29 mouse cellular contexts compared by ENCODE assay signal in the genomic region with DNA sequence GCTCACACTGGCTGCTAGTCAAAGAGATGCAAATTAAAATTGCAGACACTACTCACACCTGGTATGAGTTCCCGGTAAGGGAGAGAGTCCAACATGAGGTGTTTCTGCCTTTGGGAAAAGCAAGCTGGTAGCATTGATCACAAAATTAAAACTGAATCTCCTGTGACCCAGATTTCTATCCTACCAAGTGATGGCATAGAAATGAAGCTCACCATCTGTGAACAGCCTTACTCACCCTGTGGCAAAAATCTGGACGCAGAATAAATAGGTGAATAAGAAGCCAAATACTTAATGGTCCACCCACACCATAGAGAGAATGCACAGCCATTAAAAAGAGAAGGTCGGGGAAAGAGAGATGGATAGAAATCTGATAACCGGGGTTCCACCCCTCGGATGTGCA.
DNase-seq lines count a peak whose midpoint lies in the region; ATAC-seq and TF ChIP-seq lines count a peak whose summit lies in the region.
"Had no signal": no experiment of that assay in that cellular context is flagged by ENCODE, and none has a peak within 500 bp of the region (broad histone marks: within the 10 kb centered on the region; RNA-seq: fewer than 3 reads in every experiment).

No protein-coding gene starts in this region.

- DNase-seq in cerebellum, adult 11 months: peak; percentile 40
- DNase-seq in cerebellum, postnatal 4 days (ENCODE audit: low spot score in 2 of 2): no peak
- DNase-seq in brain, adult 2 months (ENCODE audit: low read depth, low spot score): peak; percentile 92
- DNase-seq in cerebellum, adult 2 months: peak; percentile 55 to 86
- peak; percentile 79 for DNase-seq in cerebellum, adult 9-11 months
- no peak for DNase-seq in gastrocnemius, adult 18-20 months (ENCODE audit: low spot score)
- DNase-seq in layer of hippocampus, postnatal 10 days (ENCODE audit: low spot score in 2 of 2): no peak
- DNase-seq: adrenal gland, postnatal 10 days; adrenal gland, postnatal 36 days; B cell, adult 2 months; embryo, embryonic 11 days; gastrocnemius, postnatal 25 days; heart, adult 2 months; kidney, adult 2 months had no signal

- ATAC-seq in kidney, embryonic 14.5 days (ENCODE audit: low FRiP score, low TSS enrichment): no peak
- ATAC-seq: forebrain, embryonic 13.5 days; forebrain, embryonic 16.5 days; intestine, postnatal 0 days; Patski had no signal

- no peak for TF ChIP-seq CTCF in cerebellum, adult 2 months (IDR thresholded peaks at IDR 0.05; ENCODE audit: borderline replicate concordance, insufficient read depth, low read depth, low read length)

- H3K4me1 ChIP-seq in cerebellum, adult 2 months (ENCODE audit: control insufficient read depth, insufficient read depth, low read length): peaks cover 38% of the 10 kb centered on the region
- H3K4me1 ChIP-seq in kidney, embryonic 14.5 days (ENCODE audit: control insufficient read depth, insufficient read depth, low read length): no peaks in the 10 kb centered on the region
- H3K4me1 ChIP-seq: embryonic facial prominence, embryonic 10.5 days; embryonic facial prominence, embryonic 13.5 days; heart, embryonic 10.5 days; hindbrain, embryonic 12.5 days; kidney, embryonic 15.5 days had no signal

- no peaks in the 10 kb centered on the region for H3K27me3 ChIP-seq in cerebellum, adult 2 months (ENCODE audit: control insufficient read depth, insufficient read depth, low read length)
- no peaks in the 10 kb centered on the region for H3K27me3 ChIP-seq in kidney, embryonic 14.5 days (ENCODE audit: control insufficient read depth, insufficient read depth, low read length)
- H3K27me3 ChIP-seq: CH12.LX; embryonic facial prominence, embryonic 13.5 days; forebrain, embryonic 13.5 days; heart, embryonic 13.5 days; hindbrain, embryonic 12.5 days; hindbrain, embryonic 15.5 days; kidney, embryonic 15.5 days; Patski had no signal

- H3K27ac ChIP-seq in cerebellum, adult 2 months (ENCODE audit: insufficient read depth, low read length): peak overlapping the region; percentile 98
- no peak overlapping the region for H3K27ac ChIP-seq in kidney, embryonic 14.5 days (ENCODE audit: low read depth, low read length)
- H3K27ac ChIP-seq: embryonic facial prominence, embryonic 10.5 days; embryonic facial prominence, embryonic 13.5 days; forebrain, embryonic 13.5 days; heart, adult 2 months; heart, embryonic 10.5 days; heart, embryonic 13.5 days; hindbrain, embryonic 12.5 days; hindbrain, embryonic 15.5 days; kidney, embryonic 15.5 days had no signal

- no peak for TF ChIP-seq POLR2A in cerebellum, adult 2 months (IDR thresholded peaks at IDR 0.05; ENCODE audit: borderline replicate concordance, insufficient read depth, low read length)

- no peak overlapping the region for H3K4me3 ChIP-seq in cerebellum, adult 2 months (replicated peaks; ENCODE audit: insufficient read depth, low read depth, low read length)
- no peak overlapping the region for H3K4me3 ChIP-seq in kidney, embryonic 14.5 days (ENCODE audit: low read length)
- H3K4me3 ChIP-seq: embryonic facial prominence, embryonic 10.5 days; embryonic facial prominence, embryonic 13.5 days; erythroblast, embryonic 14.5 days; forebrain, embryonic 13.5 days; heart, adult 2 months; heart, embryonic 10.5 days; heart, embryonic 13.5 days; hindbrain, embryonic 12.5 days; hindbrain, embryonic 15.5 days; kidney, embryonic 15.5 days had no signal

- 15% methylated on average over 5 of the region's 5 CpGs for WGBS in cerebellum, adult 2 months
- WGBS in kidney, embryonic 14.5 days: 87% methylated on average over 5 of the region's 5 CpGs

- no peaks in the 10 kb centered on the region for H3K36me3 ChIP-seq in kidney, embryonic 14.5 days (ENCODE audit: control insufficient read depth, insufficient read depth, low read length)
- H3K36me3 ChIP-seq: embryonic facial prominence, embryonic 10.5 days; embryonic facial prominence, embryonic 13.5 days; G1E; heart, embryonic 10.5 days; heart, embryonic 13.5 days; hindbrain, embryonic 12.5 days; hindbrain, embryonic 15.5 days; kidney, embryonic 15.5 days had no signal

- no peaks in the 10 kb centered on the region for H3K9me3 ChIP-seq in kidney, embryonic 14.5 days (ENCODE audit: control insufficient read depth, low read length)
- H3K9me3 ChIP-seq: embryonic facial prominence, embryonic 10.5 days; embryonic facial prominence, embryonic 13.5 days; forebrain, embryonic 13.5 days; heart, embryonic 10.5 days; heart, embryonic 13.5 days; hindbrain, embryonic 12.5 days; hindbrain, embryonic 15.5 days; kidney, embryonic 15.5 days had no signal

- no peak overlapping the region for H3K9ac ChIP-seq in kidney, embryonic 14.5 days (ENCODE audit: low read depth, low read length)
- H3K9ac ChIP-seq: embryonic facial prominence, embryonic 13.5 days; forebrain, embryonic 13.5 days; heart, embryonic 13.5 days; hindbrain, embryonic 12.5 days; hindbrain, embryonic 15.5 days; kidney, embryonic 15.5 days had no signal

- no peak overlapping the region for H3K4me2 ChIP-seq in kidney, embryonic 14.5 days (replicated peaks; ENCODE audit: low read depth, low read length)
- H3K4me2 ChIP-seq: embryonic facial prominence, embryonic 13.5 days; forebrain, embryonic 13.5 days; heart, embryonic 13.5 days; hindbrain, embryonic 12.5 days; hindbrain, embryonic 15.5 days; kidney, embryonic 15.5 days had no signal

Comparison
In these comparisons a context has a peak if more than half of its experiments do, and no peak if none do; other contexts are left out.
1. DNase-seq: peak in cerebellum, adult 11 months (single experiment), brain, adult 2 months (single experiment), cerebellum, adult 2 months (2 of 2) and cerebellum, adult 9-11 months (single experiment); none in cerebellum, postnatal 4 days (0 of 2), gastrocnemius, adult 18-20 months (single experiment) and layer of hippocampus, postnatal 10 days (0 of 2).